Mouse (Mus musculus) right cerebral cortex, postnatal 4 days (tissue): Measurements from ENCODE around the gene Flywch2.

Experiments used
- DNase-seq: peaks from one replicate; pipeline ENCODE4 v3.0.0-alpha.2; 2022

The Flywch2 gene

DNA sequence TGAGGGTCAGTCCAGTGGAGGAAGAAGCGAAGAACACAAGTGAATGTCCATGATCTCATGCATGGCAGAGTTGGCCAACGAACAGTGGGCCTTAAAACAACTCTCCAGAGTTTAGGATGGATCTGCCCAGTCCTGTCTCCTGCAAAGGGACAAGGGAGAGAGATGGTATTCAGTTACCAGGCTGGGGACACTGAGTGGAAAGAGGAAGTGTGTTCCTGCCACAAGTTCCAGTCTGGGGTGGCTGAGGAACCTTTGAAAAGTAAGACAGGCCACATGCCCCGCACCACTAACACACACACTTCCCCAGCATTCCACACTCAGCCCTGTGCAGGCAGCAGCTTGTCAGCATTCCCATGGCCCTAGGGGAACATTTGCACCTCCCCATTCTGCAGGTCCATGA is 39.1 kb downstream of the Flywch2 start:
- DNase-seq, result no peak

DNA sequence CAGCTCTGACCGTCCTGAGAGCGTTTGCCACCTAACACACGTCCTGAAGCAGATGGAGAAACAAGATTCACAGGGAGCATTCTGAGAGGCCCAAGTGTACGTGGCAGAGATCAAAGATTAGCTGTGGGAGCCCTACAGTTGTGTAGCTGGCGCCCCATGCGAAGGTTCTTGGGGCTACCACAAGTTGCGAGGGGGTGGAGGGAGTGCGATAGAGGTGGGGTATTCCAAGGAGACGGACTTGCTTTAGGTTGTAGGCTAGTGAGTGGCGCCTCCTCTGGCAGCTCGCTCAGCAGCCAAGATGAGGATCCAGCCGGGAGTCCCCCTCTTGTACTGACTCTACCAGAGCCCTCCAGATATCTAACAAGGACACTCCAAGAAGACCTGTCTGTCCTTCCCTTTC is 39.6 kb downstream of the Flywch2 start:
- DNase-seq, result no peak

DNA sequence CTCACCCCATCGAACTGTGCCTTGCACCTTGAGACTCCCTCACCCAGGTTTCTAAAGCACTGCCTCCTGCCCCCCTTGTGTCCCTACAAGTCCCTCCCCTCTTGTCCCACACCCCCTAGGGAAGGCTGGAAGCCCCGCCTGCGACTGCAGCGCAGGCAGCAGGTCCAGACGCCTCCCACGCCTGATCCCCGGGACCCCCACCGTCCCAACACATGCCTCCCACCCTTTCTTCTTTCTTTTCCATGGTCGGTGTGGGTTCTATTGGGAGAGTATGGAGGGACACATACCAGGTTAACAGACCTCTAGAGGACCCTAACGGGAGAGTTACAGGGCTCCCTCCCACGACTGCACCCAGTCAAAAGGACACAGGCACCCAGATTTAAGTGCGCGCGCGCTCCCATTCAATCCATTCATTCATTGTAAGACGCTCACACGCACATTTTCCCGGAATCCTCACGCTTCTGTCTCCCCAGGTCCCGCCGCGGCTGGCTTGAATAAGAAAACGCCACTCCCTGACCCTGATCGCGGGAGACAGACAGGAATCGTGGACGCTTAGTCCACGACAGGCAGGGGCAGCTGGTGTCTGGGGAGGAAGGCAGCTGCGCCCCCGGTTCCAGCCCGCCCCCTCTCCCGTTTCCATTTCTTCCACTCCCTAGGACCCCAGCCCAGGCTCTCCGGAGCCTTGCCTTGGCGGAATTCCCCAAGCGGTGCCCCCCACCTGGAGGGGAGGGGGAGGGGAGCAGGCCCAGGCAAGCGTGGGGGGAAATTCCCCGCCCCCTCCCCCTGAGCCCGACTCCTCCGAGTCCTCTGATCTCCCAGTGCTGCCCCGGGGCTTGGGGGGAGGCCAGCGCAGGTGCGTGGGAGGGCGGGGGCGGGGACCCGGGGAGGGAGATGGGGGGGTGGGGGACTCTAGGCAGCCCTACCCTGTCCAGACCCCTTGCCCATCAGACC is 40.3 kb downstream of the Flywch2 start, which contains the start of gene Kremen2:
Gene Kremen2 (minus strand): TSS at position 533 of the 951 bp plus-strand sequence.
- no peak for DNase-seq

DNA sequence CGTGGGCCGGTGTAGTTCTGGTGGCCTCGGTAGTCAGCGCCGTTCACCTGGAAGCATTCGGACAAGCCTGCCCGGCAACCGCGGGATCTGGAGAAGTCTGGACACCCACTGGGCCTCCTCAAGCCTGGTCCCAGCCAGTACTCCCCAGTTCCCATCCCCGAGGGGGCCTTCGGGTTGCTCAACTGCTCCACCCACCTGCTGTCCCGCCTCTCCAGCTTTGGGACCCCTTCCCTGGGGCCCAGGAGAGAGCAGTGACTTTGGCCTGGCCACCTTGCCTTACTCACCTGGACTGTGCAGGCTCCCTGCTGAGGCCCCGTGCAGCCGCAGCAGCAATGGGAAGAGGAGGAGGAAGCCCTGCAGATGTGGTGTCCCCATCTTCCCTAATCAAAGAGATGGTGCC is 41.2 kb downstream of the Flywch2 start:
- DNase-seq, result no peak

DNA sequence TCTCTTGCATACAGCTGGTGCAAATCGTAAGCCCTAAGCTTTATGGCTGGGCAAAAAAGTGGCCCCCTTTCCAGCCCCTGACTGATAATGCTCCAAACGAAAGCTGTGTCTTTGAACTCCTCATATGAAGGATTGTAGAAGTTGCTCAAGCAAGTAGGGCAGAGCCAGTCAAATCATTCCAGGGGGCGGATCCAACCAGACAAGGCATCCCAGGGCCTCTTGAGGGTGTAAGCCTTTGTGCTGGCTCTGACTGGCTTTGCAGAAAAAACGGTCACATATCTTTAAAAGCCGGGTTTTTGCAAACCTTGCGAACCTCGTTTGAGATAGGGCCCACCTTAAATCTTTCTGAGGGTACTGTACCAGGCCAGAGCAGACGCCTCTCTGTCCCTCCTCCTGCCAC is 41.8 kb downstream of the Flywch2 start:
- DNase-seq, result no peak

DNA sequence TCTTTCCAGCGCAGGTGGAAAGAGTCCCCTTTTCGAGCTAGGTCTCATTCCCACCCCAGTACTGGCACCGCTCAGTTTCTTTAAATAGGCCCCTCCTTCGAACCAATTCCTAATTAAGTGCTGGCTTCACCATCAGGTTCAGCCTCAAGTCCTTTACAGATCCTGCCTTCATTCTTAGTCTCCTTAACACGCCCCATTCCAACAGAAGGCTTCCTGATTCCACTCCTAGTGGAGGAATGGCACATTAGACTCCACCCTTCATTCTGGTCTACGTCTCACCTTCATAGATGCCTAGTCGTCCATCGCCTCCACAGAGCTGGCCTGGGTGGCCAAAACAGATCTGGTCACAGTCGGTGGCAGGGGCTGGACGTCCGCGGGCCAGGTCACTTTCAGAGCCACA is 42.9 kb downstream of the Flywch2 start:
- no peak for DNase-seq

DNA sequence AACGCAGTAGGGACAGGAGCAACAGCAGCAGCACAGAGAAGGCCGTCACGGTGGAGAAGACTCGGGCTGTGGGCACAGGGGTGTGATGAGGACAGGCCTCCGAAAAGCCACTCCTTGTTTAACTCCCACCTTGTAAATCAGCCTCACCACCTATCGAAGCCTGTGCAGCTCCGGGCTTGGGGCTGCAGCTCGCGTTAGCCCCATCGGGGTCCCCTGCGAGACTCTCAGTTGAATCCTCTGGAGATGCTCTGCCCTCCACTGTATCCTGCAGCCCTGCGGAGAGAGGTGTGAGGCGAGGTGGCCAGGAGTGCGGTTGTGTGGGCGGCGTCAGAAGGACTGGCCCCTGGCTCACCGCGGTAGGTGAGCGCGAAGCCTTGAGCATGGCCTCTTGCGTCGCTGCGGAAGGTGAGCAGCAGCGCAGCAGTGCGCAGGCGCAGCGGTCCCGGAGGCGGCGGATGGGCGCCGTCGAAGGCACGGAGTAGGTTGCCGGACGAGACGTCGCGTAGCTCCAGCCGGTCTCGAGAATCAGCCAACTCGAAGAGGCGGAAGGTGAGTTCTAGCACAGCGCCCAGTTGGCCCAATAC is 43.6 kb downstream of the Flywch2 start:
- no peak for DNase-seq

DNA sequence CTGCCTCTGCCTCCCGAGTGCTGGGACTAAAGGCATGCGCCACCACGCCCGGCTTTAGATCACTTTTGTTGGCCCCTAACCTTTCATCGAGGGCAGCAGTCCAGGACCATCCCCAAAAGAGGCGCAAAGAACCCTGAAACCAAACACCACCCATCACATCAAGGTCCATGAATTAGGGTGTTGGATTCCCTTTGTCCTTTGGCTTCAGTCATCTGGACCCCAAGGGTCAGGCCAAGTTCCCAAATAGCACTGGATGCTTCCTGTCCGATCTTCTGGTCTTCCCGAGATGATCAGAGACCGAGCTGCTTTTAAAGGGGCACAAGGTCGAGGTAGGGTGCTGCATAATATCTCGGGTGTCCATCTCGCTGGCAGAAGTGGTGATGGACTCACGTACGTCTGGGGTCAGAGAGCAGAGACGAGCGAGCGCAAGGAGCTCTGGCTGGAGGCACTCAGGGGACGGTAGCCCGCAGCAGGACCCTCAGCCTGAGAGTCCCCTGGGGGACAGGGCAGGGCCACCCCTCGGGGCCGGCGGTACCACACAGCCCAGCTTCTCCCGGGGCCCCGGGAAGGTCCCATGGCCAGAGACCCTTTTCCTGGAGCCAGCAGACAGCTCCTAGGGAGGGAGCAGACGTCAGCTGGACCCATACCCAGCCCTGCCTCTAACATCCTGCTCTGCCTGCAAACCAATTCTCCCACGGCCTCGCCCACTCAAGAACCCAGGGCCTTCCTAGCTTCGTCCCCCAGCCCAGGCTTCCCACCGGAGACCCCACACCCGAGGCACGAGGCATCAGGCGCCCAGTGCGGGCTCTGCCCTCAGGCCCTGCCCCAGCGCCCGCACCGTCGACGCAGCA is 44.3 kb downstream of the Flywch2 start:
- DNase-seq, result no peak

DNA sequence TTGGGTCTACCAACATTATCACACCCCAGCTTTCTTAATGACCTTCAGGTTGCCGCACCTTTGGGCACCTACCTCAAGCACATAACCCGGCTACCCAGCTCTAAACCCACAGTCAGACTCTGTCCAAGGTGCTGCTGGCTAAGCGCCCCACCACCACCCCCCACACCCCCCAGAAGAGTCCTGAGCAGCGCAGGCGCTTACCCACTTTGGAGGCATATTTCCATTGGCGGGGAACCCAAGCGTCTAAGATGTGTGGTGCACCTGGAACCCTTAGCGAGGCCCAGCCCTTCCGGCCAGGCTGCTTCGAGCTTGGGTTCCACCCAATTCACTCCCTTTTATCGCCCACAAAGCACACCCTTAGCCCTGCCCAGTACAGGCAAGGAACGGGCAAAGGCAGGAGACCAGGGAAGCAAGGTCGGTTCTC is 45.3 kb downstream of the Flywch2 start, which contains the start of gene Paqr4:
Gene Paqr4 (minus strand): TSS at position 270 of the 424 bp plus-strand sequence.
- no peak for DNase-seq

DNA sequence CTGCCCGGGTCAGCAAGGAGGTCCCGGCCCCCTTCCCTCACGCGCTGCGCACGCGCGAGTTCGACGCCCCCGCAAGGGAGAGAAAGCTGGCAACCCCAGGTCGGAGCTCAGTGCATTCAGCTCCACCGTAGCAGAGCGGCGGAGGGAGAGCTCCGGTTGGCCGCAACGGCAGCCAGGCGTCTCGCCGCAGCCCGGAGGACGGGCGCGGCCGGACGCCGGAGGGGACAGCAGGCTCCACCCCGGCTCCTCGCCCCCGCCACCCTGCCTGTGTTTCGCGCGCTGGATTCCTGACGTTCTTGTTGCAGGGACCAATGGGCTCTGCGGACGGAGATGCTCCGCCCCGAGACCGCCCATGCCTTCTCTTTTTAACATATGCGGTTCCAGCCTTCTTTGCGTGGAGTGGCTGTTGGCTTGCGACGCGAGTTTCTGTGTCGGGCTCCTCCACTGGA is 45.7 kb downstream of the Flywch2 start:
- peak; percentile 86 for DNase-seq

DNA sequence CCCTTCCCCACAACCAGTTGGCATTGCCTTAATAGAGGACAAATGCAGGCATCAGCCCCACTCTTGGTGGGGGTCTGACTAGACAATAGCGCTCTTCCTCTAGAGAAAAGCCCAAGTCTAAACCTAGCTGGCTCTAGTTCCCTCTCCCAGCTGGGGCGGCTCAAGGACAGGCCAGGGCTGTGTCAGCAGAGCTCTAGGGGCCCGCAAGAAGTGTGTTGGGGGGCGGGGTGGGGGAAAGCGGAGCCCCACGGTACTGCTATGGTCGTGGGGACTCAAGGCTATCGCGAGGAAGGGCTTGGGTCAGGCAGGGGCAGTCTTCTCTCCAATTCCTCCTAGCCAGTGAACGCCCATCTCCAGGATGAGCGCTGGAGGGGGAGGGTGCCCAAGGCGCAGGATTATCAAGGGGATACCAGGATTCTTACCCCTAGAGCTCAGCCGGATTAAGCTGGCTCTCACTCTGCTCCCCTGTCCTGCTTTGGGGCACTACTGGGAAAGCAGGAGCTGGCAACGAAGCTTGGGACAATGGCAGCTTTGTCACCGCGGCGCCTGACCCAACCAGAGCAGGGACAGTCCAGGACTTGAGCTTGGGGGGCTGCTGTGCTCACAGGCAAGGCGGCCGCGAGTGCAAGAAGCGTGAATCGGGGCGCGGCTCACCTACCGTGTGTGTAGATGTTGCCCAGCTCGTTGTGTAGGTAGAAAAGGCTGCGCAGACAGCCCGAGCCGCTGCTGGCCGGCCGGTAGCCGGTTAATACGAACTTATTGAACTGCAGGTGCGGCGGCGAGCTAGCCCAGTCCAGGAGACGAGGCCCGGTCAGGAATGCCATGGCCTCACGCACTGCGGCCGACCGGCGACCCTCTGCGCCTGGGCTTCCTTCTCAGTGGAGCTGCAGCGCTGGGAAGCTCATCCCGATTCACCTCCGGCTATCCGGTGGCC is 46.4 kb downstream of the Flywch2 start:
- DNase-seq, result peak; percentile 46

DNA sequence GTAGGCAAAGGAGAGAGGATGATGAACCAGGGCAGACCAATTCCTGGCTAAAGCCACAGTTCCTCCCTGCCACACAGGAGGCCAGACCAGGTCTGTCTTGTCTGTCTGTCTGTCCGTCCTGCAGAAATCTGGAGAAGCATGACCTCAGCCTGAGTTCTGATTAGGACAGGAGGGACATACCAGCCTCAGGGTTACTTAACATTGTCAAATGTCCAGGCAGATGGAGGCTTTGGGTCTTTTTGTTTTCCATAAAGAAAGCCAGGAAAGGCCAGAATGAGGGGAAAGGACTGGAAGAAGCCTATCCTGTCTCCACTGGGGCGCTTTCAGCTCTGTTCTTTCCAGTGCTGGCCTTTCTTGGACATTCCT is 47.1 kb downstream of the Flywch2 start:
- no peak for DNase-seq

DNA sequence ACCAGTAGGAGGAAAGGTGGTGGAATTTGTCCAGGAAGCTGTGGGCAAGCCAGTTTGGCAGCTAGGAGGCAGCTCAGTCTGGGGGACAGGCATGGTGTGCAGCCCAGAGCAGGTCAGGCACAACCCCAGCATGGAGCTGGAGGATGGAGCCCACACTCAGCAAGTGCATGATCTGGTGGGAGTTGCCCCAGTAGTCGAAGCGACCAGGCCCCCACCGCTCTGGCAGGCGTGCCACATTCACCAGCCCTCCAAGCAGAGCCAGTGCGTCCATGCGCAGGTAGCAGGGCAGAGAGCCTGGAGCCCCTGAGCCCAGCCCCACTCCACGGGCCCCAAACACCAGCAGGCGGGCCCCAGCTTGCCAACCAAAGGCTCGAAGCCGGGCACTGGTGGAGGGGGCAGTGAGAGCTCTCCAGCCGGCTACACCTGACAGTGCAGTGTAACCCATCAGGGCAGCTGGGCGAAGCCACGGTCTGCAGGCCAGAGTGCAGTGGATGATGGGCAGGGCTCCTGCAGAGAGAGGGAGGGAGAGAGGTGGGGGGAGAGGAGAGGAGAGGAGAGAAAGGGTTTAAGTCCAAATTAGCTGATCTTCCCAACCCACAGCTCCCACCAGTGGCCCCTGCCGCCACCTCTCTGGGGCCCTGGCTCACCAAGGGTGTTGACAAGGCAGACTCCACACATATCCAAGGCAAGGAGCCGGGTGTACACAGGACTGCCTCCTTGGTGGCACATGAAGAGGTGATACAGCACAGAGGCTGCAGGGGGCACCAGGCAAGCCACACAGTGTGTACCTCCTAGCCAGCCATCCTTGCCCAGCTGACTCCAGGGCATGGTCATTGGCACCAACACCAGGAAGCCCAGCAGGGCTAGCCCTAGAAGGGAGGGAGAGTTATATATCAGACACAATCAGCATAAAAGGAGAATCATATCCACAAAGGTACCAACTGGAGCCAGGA is 48.1 kb downstream of the Flywch2 start:
- no peak for DNase-seq

DNA sequence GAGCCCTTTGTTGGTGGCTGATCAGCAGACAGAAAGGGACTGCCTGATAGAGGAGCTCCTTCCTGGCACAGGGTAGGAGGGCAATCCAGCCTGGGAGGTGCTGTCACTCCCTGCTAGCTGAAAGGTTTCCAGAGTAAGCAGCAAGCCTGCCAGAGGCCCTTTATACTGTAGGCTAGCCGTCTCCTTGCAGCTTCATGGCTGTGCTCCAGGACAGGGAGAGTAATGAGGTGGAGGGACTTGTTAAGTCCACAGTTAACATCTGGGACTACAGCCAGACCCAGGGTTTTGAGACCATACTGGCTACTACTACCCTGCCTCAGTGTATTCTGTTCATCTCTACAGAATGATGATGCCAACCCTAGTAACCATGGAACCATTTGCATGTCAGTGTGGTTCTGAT is 51.5 kb downstream of the Flywch2 start:
- no peak for DNase-seq

DNA sequence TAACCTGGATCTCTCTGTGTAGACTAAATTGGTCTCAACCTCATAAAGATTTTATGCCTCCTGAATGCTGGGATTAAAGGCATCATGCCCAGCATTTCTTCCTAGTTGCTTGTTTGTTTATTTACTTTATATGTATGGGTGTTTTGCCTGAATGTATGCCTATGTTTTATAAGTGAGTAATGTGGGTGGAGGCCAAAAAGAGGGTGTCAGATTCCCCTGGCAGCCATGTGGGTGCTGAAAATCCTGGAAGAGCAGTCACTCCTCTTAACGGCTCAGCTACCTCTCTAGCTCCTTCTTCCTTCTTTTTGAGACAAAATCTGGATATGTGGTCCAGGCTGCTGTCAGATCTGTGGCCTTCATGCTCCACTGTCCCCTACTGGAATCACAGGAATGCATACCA is 55.4 kb downstream of the Flywch2 start:
- no peak for DNase-seq
